9 mouse cellular contexts compared by ENCODE assay signal in the genomic region with DNA sequence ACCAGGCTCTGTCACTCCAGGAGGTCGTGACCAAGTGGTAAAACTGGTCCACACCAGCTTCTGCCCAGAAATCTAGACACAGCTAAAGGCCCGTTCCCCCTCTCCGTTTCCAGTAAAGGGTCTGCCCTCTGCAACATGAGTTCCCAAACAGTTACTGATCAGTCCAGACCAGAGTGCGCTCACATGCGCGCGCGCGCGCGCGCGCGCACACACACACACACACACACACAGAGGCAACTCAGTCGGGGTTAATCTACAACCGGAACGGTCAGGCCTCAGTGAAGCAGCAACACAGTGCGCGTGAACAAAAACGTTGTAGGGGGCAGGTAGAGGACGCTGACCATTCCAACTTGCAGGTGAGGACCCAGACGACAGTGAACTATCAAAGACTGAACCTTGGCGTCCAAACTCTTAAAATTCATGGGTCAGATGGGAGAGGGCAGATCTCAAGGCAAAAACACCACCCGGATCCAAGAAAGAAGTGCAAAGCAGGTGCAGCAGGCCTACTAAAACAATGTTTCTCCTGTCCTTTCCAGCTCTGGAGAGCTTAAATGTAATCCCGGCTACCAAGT. TPM values are rescaled to one million over a fixed set of nuclear protein-coding genes. Genes with fewer than 3 reads are reported as not detected.
DNase-seq lines count a peak whose midpoint lies in the region; ATAC-seq and TF ChIP-seq lines count a peak whose summit lies in the region.
"Had no signal": no experiment of that assay in that cellular context is flagged by ENCODE, and none has a peak within 500 bp of the region (broad histone marks: within the 10 kb centered on the region; RNA-seq: fewer than 3 reads in every experiment).

No protein-coding gene starts in this region.

- H3K36me3 ChIP-seq in kidney, embryonic 14.5 days (ENCODE audit: control insufficient read depth, insufficient read depth, low read length), result no peaks in the 10 kb centered on the region
- no peaks in the 10 kb centered on the region for H3K36me3 ChIP-seq in midbrain, postnatal 0 days (ENCODE audit: insufficient read depth, low read length)
- H3K36me3 ChIP-seq in thymus, adult 2 months (ENCODE audit: control insufficient read depth, insufficient read depth, low read length), result no peaks in the 10 kb centered on the region

- no peaks in the 10 kb centered on the region for H3K27me3 ChIP-seq in kidney, embryonic 14.5 days (ENCODE audit: control insufficient read depth, insufficient read depth, low read length)
- H3K27me3 ChIP-seq in midbrain, postnatal 0 days (ENCODE audit: insufficient read depth, low read length), result no peaks in the 10 kb centered on the region; the same call in none of the 2 replicates
- H3K27me3 ChIP-seq in thymus, adult 2 months (ENCODE audit: control insufficient read depth, insufficient read depth, low read length), result no peaks in the 10 kb centered on the region; the same call in 1 of the 2 replicates

- H3K27ac ChIP-seq in embryonic fibroblast, embryonic 13.5 days (ENCODE audit: insufficient read depth, low read length), result no peak overlapping the region
- H3K27ac ChIP-seq in kidney, embryonic 14.5 days (ENCODE audit: low read depth, low read length), result peak overlapping the region; percentile 90
- H3K27ac ChIP-seq in midbrain, postnatal 0 days (ENCODE audit: low read depth, low read length), result peak overlapping the region; percentile 55
- no peak overlapping the region for H3K27ac ChIP-seq in thymus, adult 2 months (ENCODE audit: control insufficient read depth, insufficient read depth, low read length)

- no peak for TF ChIP-seq POLR2A in embryonic fibroblast, embryonic 13.5 days (IDR thresholded peaks at IDR 0.05; ENCODE audit: low read depth, low read length)
- TF ChIP-seq POLR2A in thymus, adult 2 months (IDR thresholded peaks at IDR 0.05; ENCODE audit: control insufficient read depth, extremely low read depth, insufficient read depth, low read length, poor library complexity), result no peak

- WGBS in kidney, embryonic 14.5 days, result 1% methylated on average over 25 of the region's 25 CpGs
- 1% methylated on average over 25 of the region's 25 CpGs for WGBS in midbrain, postnatal 0 days
- 14% methylated on average over 25 of the region's 25 CpGs for WGBS in thymus, adult 2 months

- H3K4me3 ChIP-seq in embryonic fibroblast, embryonic 13.5 days (ENCODE audit: insufficient read depth, low read length), result peak overlapping the region; percentile 11; the same call in 1 of the 2 replicates
- peak overlapping the region; percentile 90 for H3K4me3 ChIP-seq in kidney, embryonic 14.5 days (ENCODE audit: low read length)
- peak overlapping the region; percentile 65 for H3K4me3 ChIP-seq in midbrain, postnatal 0 days (ENCODE audit: low read depth, low read length)
- H3K4me3 ChIP-seq in thymus, adult 2 months (ENCODE audit: control insufficient read depth, insufficient read depth, low read length), result no peak overlapping the region

- H3K9me3 ChIP-seq in kidney, embryonic 14.5 days (ENCODE audit: control insufficient read depth, low read length), result no peaks in the 10 kb centered on the region
- H3K9me3 ChIP-seq in midbrain, postnatal 0 days (ENCODE audit: low read length), result no peaks in the 10 kb centered on the region

- ATAC-seq in kidney, embryonic 14.5 days (ENCODE audit: low FRiP score, low TSS enrichment), result peak; percentile 41
- ATAC-seq in midbrain, postnatal 0 days (ENCODE audit: low FRiP score), result no peak

- no peak for TF ChIP-seq CTCF in embryonic fibroblast, embryonic 13.5 days (IDR thresholded peaks at IDR 0.05; ENCODE audit: borderline replicate concordance, insufficient read depth, low read length)
- no peak; the same call in 1 of the 2 replicates for TF ChIP-seq CTCF in midbrain, postnatal 0 days (IDR thresholded peaks at IDR 0.05)
- no peak for TF ChIP-seq CTCF in thymus, adult 2 months (IDR thresholded peaks at IDR 0.05; ENCODE audit: borderline replicate concordance, control insufficient read depth, extremely low read depth, insufficient read depth, low read length, poor library complexity)

- H3K4me2 ChIP-seq in kidney, embryonic 14.5 days (replicated peaks; ENCODE audit: low read depth, low read length), result peak overlapping the region; percentile 99
- peak overlapping the region; percentile 94 for H3K4me2 ChIP-seq in midbrain, postnatal 0 days (ENCODE audit: low read depth, low read length, poor library complexity, severe bottlenecking)

- peak overlapping the region; percentile 93 for H3K9ac ChIP-seq in kidney, embryonic 14.5 days (ENCODE audit: low read depth, low read length)
- peak overlapping the region; percentile 68 for H3K9ac ChIP-seq in midbrain, postnatal 0 days (replicated peaks; ENCODE audit: low read length, poor library complexity, severe bottlenecking)

- DNase-seq in heart, adult 11 months, result peak; percentile 92
- DNase-seq in heart, postnatal 25 days (ENCODE audit: low spot score), result no peak
- peak; percentile 14 for DNase-seq in midbrain, postnatal 0 days (ENCODE audit: low spot score)
- no peak for DNase-seq in ovary, postnatal 10 days (ENCODE audit: low spot score)
- no peak for DNase-seq in natural killer cell, adult 2 months (ENCODE audit: low spot score in 2 of 2)
- no peak for DNase-seq in thymus, adult 2 months

- intact Hi-C loops in heart, postnatal 25 days (cut with DNase I), result loop anchor here (1.0 to 2.0 kb wide), 3 partner anchors 14 to 18 kb away; no protein-coding TSS in a partner anchor

- H3K4me1 ChIP-seq in embryonic fibroblast, embryonic 13.5 days (ENCODE audit: control insufficient read depth, insufficient read depth, low read length), result peaks cover 5% of the 10 kb centered on the region; the same call in 1 of the 2 replicates
- peaks cover 62% of the 10 kb centered on the region for H3K4me1 ChIP-seq in kidney, embryonic 14.5 days (ENCODE audit: control insufficient read depth, insufficient read depth, low read length)
- peaks cover 3% of the 10 kb centered on the region; the same call in 1 of the 2 replicates for H3K4me1 ChIP-seq in midbrain, postnatal 0 days (ENCODE audit: insufficient read depth, low read length)
- peaks cover 7% of the 10 kb centered on the region for H3K4me1 ChIP-seq in thymus, adult 2 months (replicated peaks; ENCODE audit: control insufficient read depth, insufficient read depth, low read length)

RNA-seq across cellular contexts. Expression of gene Smtnl2, which starts 0.9 kb away (rescaled TPM):
- 10 to 100 TPM; 19.0 to 21.6 TPM for total RNA-seq in heart, postnatal 25 days (2021)
- 0.28 TPM in 1 of 2 replicates, not detected in the other for polyA plus RNA-seq in embryonic fibroblast, embryonic 13.5 days (2011; ENCODE audit: insufficient read length, low read depth, missing spikeins)
- 30.0 and 56.1 TPM in 2 replicates for polyA plus RNA-seq in kidney, embryonic 14.5 days (2014; fragmentation: Nextera tagmentation; extraction: Ambion mirVana)
- 18.0 and 18.6 TPM in 2 replicates for total RNA-seq in midbrain, postnatal 0 days (2014; rRNA removed)
- polyA plus RNA-seq in midbrain, postnatal 0 days (2015; fragmentation: Nextera tagmentation; extraction: Ambion mirVana), result 11.0 and 13.3 TPM in 2 replicates
- polyA plus RNA-seq in thymus, adult 2 months (2012; rRNA removed), result 1.7 and 2.7 TPM in 2 replicates

RNA-seq across cellular contexts. Expression of gene Ggt6, which starts 24.7 kb away (rescaled TPM):
- total RNA-seq in heart, postnatal 25 days (2021), result under 1 TPM in 1 of 2 experiments, not detected in 1; 0.31 TPM
- polyA plus RNA-seq in embryonic fibroblast, embryonic 13.5 days (2011; ENCODE audit: insufficient read length, low read depth, missing spikeins), result not detected in 2 replicates
- 0.31 and 0.76 TPM in 2 replicates for polyA plus RNA-seq in kidney, embryonic 14.5 days (2014; fragmentation: Nextera tagmentation; extraction: Ambion mirVana)
- 1.4 TPM in 1 of 2 replicates, not detected in the other for total RNA-seq in midbrain, postnatal 0 days (2014; rRNA removed)
- not detected in 2 replicates for polyA plus RNA-seq in midbrain, postnatal 0 days (2015; fragmentation: Nextera tagmentation; extraction: Ambion mirVana)
- 4.0 and 4.3 TPM in 2 replicates for polyA plus RNA-seq in thymus, adult 2 months (2012; rRNA removed)
- total RNA-seq: hematopoietic stem cell, adult 5-6 weeks had no signal

RNA-seq across cellular contexts. Expression of gene Mybbp1a, which starts 30.5 kb away (rescaled TPM):
- 10 to 100 TPM; 40.9 to 42.8 TPM for total RNA-seq in heart, postnatal 25 days (2021)
- 124 and 138 TPM in 2 replicates for polyA plus RNA-seq in embryonic fibroblast, embryonic 13.5 days (2011; ENCODE audit: insufficient read length, low read depth, missing spikeins)
- 129 and 173 TPM in 2 replicates for polyA plus RNA-seq in kidney, embryonic 14.5 days (2014; fragmentation: Nextera tagmentation; extraction: Ambion mirVana)
- total RNA-seq in midbrain, postnatal 0 days (2014; rRNA removed), result 25.9 and 30.7 TPM in 2 replicates
- 50.0 and 50.4 TPM in 2 replicates for polyA plus RNA-seq in midbrain, postnatal 0 days (2015; fragmentation: Nextera tagmentation; extraction: Ambion mirVana)
- polyA plus RNA-seq in thymus, adult 2 months (2012; rRNA removed), result 57.1 and 67.8 TPM in 2 replicates

RNA-seq across cellular contexts. Expression of gene Tekt1, which starts 48.4 kb away (rescaled TPM):
- total RNA-seq in heart, postnatal 25 days (2021), result not detected
- not detected in 2 replicates for polyA plus RNA-seq in embryonic fibroblast, embryonic 13.5 days (2011; ENCODE audit: insufficient read length, low read depth, missing spikeins)
- polyA plus RNA-seq in kidney, embryonic 14.5 days (2014; fragmentation: Nextera tagmentation; extraction: Ambion mirVana), result 5.8 and 8.3 TPM in 2 replicates
- 6.9 and 9.8 TPM in 2 replicates for total RNA-seq in midbrain, postnatal 0 days (2014; rRNA removed)
- polyA plus RNA-seq in midbrain, postnatal 0 days (2015; fragmentation: Nextera tagmentation; extraction: Ambion mirVana), result 7.4 and 10.3 TPM in 2 replicates
- polyA plus RNA-seq in thymus, adult 2 months (2012; rRNA removed), result 0.11 and 0.27 TPM in 2 replicates
- total RNA-seq: hematopoietic stem cell, adult 5-6 weeks had no signal

Comparison
In these comparisons a context has a peak if more than half of its experiments do, and no peak if none do; other contexts are left out.
1. DNase-seq: peak in heart, adult 11 months (single experiment) and midbrain, postnatal 0 days (single experiment); none in heart, postnatal 25 days (single experiment), ovary, postnatal 10 days (single experiment), natural killer cell, adult 2 months (0 of 2) and thymus, adult 2 months (single experiment).
2. H3K27ac ChIP-seq: peak in kidney, embryonic 14.5 days (single experiment) and midbrain, postnatal 0 days (single experiment); none in embryonic fibroblast, embryonic 13.5 days (single experiment) and thymus, adult 2 months (single experiment).